Mouse (Mus musculus): ENCODE measurements around the gene 1700031F05Rik.
"Not testable (repeated sequence)": the region's sequence is repeated elsewhere in the genome, so short reads cannot be mapped to it uniquely, and the experiment has no call there.

1700031F05Rik gene

DNA sequence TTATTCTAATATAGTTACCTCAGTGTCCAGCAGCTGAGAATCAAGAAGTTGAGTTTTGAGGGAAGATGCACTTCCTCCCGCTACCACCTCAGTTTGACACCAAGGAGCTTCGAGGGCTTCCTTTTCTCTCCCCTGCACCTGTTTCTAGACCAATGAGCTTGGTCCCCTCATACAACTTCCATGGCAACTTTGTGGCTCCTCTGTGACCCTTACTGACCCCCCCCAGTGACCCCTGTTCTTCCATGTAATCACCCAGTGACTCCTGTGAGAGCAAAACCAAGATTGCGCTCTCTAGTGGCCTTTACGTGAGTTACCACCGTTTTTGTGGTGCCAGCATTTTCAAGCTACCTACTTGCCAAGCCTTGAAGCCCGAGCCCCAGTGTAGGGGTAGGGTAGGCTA lies at the start of gene 1700031F05Rik:
Gene 1700031F05Rik, minus strand, starts transcription at position 101 of the 400 bp plus-strand sequence.
- no peak for DNase-seq (ENCODE audit: low spot score in 2 of 2)

DNA sequence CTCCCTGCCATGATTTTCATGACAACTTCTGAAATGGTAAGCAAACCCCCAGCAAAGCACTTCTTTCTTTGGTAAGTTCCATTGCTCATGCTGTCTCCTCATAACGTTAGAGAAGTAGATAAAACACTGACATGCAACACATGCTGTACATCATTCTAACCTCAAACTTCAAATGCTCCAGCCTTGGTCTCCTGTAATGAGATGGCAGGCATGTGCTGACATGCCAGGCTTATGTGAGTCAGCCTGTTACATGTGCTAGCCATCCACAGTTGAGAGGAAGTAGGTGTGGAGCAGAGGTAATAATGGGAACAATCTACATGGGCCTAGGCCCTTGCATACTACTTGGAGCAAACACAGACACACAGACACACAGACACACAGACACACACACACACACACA lies 47.1 kb upstream of the 1700031F05Rik start:
- not testable (repeated sequence) for DNase-seq (ENCODE audit: low spot score in 2 of 2)

DNA sequence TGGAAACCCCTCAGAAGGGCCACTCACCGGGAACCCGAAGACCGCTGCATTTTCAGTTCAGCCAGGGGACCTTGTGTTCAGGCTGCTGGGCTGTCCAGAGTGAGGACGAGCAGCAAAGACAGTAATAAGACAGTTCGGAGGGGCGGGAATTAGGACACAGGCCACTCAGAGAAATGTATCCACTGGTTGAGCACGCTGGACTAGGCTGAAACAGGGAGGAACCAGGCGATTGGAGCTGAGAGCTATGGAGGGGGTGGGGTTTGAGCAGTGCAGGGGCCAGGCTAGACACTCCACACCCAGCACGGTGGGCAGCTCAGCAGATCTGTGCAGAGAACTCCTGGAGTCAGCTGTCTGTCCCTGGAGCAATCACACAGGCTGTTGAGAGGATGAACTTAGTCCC lies 40.8 kb upstream of the 1700031F05Rik start, which contains the start of the genes Dmrtc1a and 1700011M02Rik:
Gene Dmrtc1a, minus strand, starts transcription at position 101 of the 400 bp plus-strand sequence.
Gene 1700011M02Rik, plus strand, starts transcription at position 319 of the 400 bp plus-strand sequence.
- not testable (repeated sequence) for DNase-seq (ENCODE audit: low spot score in 2 of 2)

DNA sequence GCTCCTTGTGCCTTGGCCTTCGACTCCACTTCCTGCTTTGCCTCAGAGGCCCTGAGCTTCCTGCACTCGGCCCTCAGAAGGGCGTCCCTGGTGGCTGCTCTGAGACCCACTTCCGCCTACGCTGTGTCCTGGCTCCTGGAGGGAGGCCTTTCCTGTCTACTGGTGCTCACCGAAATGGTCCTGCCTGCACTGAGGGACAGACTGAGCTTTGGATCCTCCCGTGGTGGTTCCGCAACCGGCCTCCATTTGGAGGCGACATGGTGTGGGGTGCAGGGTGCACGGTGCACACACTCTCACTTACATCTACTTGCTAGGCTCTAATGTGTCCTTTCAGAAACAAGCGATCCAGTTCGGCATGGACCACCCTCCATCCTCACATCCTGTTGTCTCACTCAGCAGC lies 13.3 kb downstream of the 1700031F05Rik start, which contains the start of gene Dmrtc1c2:
Gene Dmrtc1c2, minus strand, starts transcription at position 101 of the 400 bp plus-strand sequence.
- not testable (repeated sequence) for DNase-seq (ENCODE audit: low spot score in 2 of 2)

DNA sequence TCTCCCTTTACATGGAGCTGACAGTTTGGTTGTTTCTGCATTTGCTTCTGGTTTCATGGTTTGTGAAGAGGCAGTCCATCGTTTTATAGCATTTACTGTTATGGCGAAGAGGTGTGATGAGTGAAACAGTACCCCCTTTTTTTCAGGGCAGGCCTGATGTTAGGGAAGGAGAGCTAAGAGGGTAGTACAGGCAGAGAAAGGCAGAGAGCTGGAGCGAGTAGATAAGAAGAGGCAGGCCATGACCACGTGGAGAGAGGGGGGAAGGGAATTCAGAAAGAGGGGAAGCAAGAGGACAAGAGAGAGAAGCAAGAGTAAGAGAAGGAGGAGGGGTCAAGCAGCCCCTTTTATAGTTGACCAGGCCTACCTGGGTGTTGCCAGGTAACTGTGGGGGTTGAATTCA lies 55.5 kb downstream of the 1700031F05Rik start:
- no peak for DNase-seq (ENCODE audit: low spot score in 2 of 2)
